Mouse (Mus musculus): ENCODE data around the gene Adam4.

- no peak for TF ChIP-seq CTCF (IDR thresholded peaks at IDR 0.05; ENCODE audit: low read depth, low read length)
- TF ChIP-seq POLR2A (IDR thresholded peaks at IDR 0.05; ENCODE audit: insufficient read depth, low read length) = no peak
- no peak for TF ChIP-seq EP300 (IDR thresholded peaks at IDR 0.05; ENCODE audit: insufficient read depth, low read depth, low read length)
These were observed 19.6 kb downstream of the Adam4 start for GRCm38 (mm10) chr12:81402187-81402586.
